Mouse (Mus musculus): ENCODE data around the gene Mars2. TPM values are rescaled to one million over a fixed set of nuclear protein-coding genes. Genes with fewer than 3 reads are reported as not detected.

Mars2 gene
- polyA plus RNA-seq, 1 experiment: 4.3 TPM

- DNase-seq (ENCODE audit: low read depth): no peak
- no peak for TF ChIP-seq CTCF (IDR thresholded peaks at IDR 0.05; ENCODE audit: borderline replicate concordance, extremely low read depth, insufficient read depth, insufficient read length)
- TF ChIP-seq POLR2A (IDR thresholded peaks at IDR 0.05; ENCODE audit: borderline replicate concordance, extremely low read depth, insufficient read depth, insufficient read length, poor library complexity, severe bottlenecking): no peak
Observed at GRCm38 (mm10) chr1:55264385-55264784, 27.4 kb downstream of the Mars2 start.

GRCm38 (mm10) chr1:55265447-55265846, 28.5 kb downstream of the Mars2 start:
- no peak for DNase-seq (ENCODE audit: low read depth)
- TF ChIP-seq CTCF (IDR thresholded peaks at IDR 0.05; ENCODE audit: borderline replicate concordance, extremely low read depth, insufficient read depth, insufficient read length) (no peak), POLR2A (IDR thresholded peaks at IDR 0.05; ENCODE audit: borderline replicate concordance, extremely low read depth, insufficient read depth, insufficient read length, poor library complexity, severe bottlenecking) (no peak)

GRCm38 (mm10) chr1:55279081-55279480, 42.1 kb downstream of the Mars2 start:
- no peak for DNase-seq (ENCODE audit: low read depth)
- TF ChIP-seq POLR2A (IDR thresholded peaks at IDR 0.05; ENCODE audit: borderline replicate concordance, extremely low read depth, insufficient read depth, insufficient read length, poor library complexity, severe bottlenecking) (no peak), CTCF (IDR thresholded peaks at IDR 0.05; ENCODE audit: borderline replicate concordance, extremely low read depth, insufficient read depth, insufficient read length) (no peak)

Other genes starting within 250 kb of the Mars2 start
- 211 and 222 TPM in 2 replicates for gene Sf3b1, start 209.7 kb upstream of the Mars2 start, polyA plus RNA-seq (2012; rRNA removed)
- gene Coq10b, start 184.4 kb upstream of the Mars2 start, polyA plus RNA-seq (2012; rRNA removed): 20.3 and 24.9 TPM in 2 replicates
- 160 and 176 TPM in 2 replicates for gene Hspe1, start 149.0 kb upstream of the Mars2 start, polyA plus RNA-seq (2012; rRNA removed)
- gene Hspd1, start 148.9 kb upstream of the Mars2 start, polyA plus RNA-seq (2012; rRNA removed): 108 and 128 TPM in 2 replicates
- 57.3 and 58.9 TPM in 2 replicates for gene Mob4, start 105.9 kb upstream of the Mars2 start, polyA plus RNA-seq (2012; rRNA removed)
- gene Rftn2, start 10.4 kb upstream of the Mars2 start, polyA plus RNA-seq (2012; rRNA removed): 8.2 and 8.7 TPM in 2 replicates
- not detected in 2 replicates for gene Boll, start 126.3 kb downstream of the Mars2 start, polyA plus RNA-seq (2012; rRNA removed)
- 4.2 and 5.5 TPM in 2 replicates for gene Plcl1, start 168.7 kb downstream of the Mars2 start, polyA plus RNA-seq (2012; rRNA removed)

All from brain, embryonic 14.5 days (tissue).